Mouse (Mus musculus) testis, adult 2 months (tissue): ENCODE data around the gene Tmem87a.

Experiments used
- CTCF ChIP-seq: fragments of 200-500 bp; IDR thresholded peaks from 2 replicates; pipeline ENCODE4 v1.5.1; 2012; ENCODE audit warnings: low read depth, mild to moderate bottlenecking, inconsistent platforms, low read length, moderate library complexity; ENCODE audit not compliant: control insufficient read depth, insufficient read depth, insufficient replicate concordance
- POLR2A ChIP-seq: fragments of 200-500 bp; IDR thresholded peaks from 2 replicates; pipeline ENCODE4 v1.6.1; 2012; ENCODE audit warnings: low read depth, mild to moderate bottlenecking, inconsistent platforms, low read length, moderate library complexity; ENCODE audit not compliant: control insufficient read depth

- no peak for TF ChIP-seq POLR2A
- no peak for TF ChIP-seq CTCF
Measured at GRCm38 (mm10) chr2:120414113-120414512, 10.2 kb upstream of the Tmem87a start.
